Mouse (Mus musculus) hindbrain, postnatal 0 days (tissue): ENCODE data around the gene Ampd1. TPM values are rescaled to one million over a fixed set of nuclear protein-coding genes. Genes with fewer than 3 reads are reported as not detected.

Source experiments
- ATAC-seq: fragments of 200-750 bp; cut with Nextera tagmentation; 2 replicates; pipeline ENCODE4 v1.8.0; 2017; ENCODE audit warnings: mild to moderate bottlenecking, moderate TSS enrichment, moderate library complexity
- DNase-seq: peaks from one replicate; pipeline ENCODE4 v3.0.0-alpha.2; 2015; ENCODE audit warnings: low spot score
- H3K27ac ChIP-seq: fragments of 300-500 bp; sonication (generic); 2 replicates; pipeline ENCODE4 v1.5.1; 2014; ENCODE audit warnings: mild to moderate bottlenecking
- H3K27me3 ChIP-seq: fragments of 300-500 bp; sonication (generic); 2 replicates; pipeline ENCODE4 v1.6.1; 2014; ENCODE audit warnings: low read length, mixed read lengths; ENCODE audit not compliant: insufficient read depth
- H3K36me3 ChIP-seq: fragments of 300-500 bp; sonication (generic); 2 replicates; pipeline ENCODE4 v1.6.1; 2014; ENCODE audit warnings: low read length, mixed read lengths; ENCODE audit not compliant: insufficient read depth
- H3K4me1 ChIP-seq: fragments of 300-500 bp; sonication (generic); 2 replicates; pipeline ENCODE4 v1.6.1; 2014; ENCODE audit warnings: antibody characterized with exemption, low read length, mixed read lengths; ENCODE audit not compliant: insufficient read depth
- H3K4me2 ChIP-seq: fragments of 300-500 bp; sonication (generic); 2 replicates; pipeline ENCODE4 v1.6.1; 2014; ENCODE audit warnings: low read depth, mild to moderate bottlenecking, low read length, moderate library complexity, mixed read lengths
- H3K4me3 ChIP-seq: fragments of 300-500 bp; sonication (generic); 2 replicates; pipeline ENCODE4 v1.5.1; 2014; ENCODE audit warnings: low read length
- H3K9ac ChIP-seq: fragments of 300-500 bp; sonication (generic); replicated peaks from 2 replicates; pipeline ENCODE4 v1.6.1; 2014; ENCODE audit warnings: mild to moderate bottlenecking, low read length, moderate library complexity, mixed read lengths
- H3K9me3 ChIP-seq: fragments of 300-500 bp; sonication (generic); 2 replicates; pipeline ENCODE4 v1.6.1; 2016; ENCODE audit warnings: low read length, mixed read lengths
- CTCF ChIP-seq: IDR thresholded peaks from 2 replicates; pipeline ENCODE4 v1.5.1; 2016; ENCODE audit warnings: antibody characterized with exemption, control low read depth, low read depth
- WGBS: fragments of 180-500 bp; shearing (Covaris S2); extraction: QIAGEN DNeasy Blood & Tissue Kit; methylation state at CpG from one replicate; pipeline ENCODE4 v1.1.7; 2014; 5-methylcytosine and 5-hydroxymethylcytosine counted together
- polyA plus RNA-seq: library from polyadenylated mRNA; unstranded; fragments of >200 nt; fragmentation: Nextera tagmentation; extraction: Ambion mirVana; gene quantifications from 2 replicates; pipeline ENCODE4 v1.2.1, GENCODE M21; 2015
- total RNA-seq: library from RNA; depleted of rRNA; stranded (reverse); fragments of >200 nt; gene quantifications from 2 replicates; pipeline ENCODE4 v1.2.3, GENCODE M21; 2014

Gene Ampd1
- total and polyA plus RNA-seq, 2 experiments from 2014 or later = 2.6 TPM; not detected in 1

- Histone ChIP-seq H3K4me1 (no peaks in the 10 kb centered on the region), H3K9me3 (no peaks in the 10 kb centered on the region), H3K9ac (no peak overlapping the region), H3K27ac (no peak overlapping the region), H3K4me3 (no peak overlapping the region), H3K27me3 (no peaks in the 10 kb centered on the region), H3K36me3 (no peaks in the 10 kb centered on the region), H3K4me2 (no peak overlapping the region)
- no peak for TF ChIP-seq CTCF
- 92% methylated on average over 3 of the region's 3 CpGs for WGBS
- ATAC-seq (no peak), DNase-seq (no peak)
Observed at GRCm38 (mm10) chr3:103126138-103126537, 52.3 kb downstream of the Ampd1 start.

- WGBS = 16% methylated on average over 2 of the region's 2 CpGs
- Histone ChIP-seq H3K27ac (no peak overlapping the region), H3K4me1 (no peaks in the 10 kb centered on the region; the same call in 1 of the 2 replicates), H3K9me3 (no peaks in the 10 kb centered on the region), H3K27me3 (no peaks in the 10 kb centered on the region), H3K4me3 (no peak overlapping the region), H3K36me3 (no peaks in the 10 kb centered on the region), H3K9ac (no peak overlapping the region), H3K4me2 (no peak overlapping the region)
- ATAC-seq = no peak
- TF ChIP-seq CTCF = no peak
- no peak for DNase-seq
Observed at GRCm38 (mm10) chr3:103127177-103127576, 53.4 kb downstream of the Ampd1 start.

DNA sequence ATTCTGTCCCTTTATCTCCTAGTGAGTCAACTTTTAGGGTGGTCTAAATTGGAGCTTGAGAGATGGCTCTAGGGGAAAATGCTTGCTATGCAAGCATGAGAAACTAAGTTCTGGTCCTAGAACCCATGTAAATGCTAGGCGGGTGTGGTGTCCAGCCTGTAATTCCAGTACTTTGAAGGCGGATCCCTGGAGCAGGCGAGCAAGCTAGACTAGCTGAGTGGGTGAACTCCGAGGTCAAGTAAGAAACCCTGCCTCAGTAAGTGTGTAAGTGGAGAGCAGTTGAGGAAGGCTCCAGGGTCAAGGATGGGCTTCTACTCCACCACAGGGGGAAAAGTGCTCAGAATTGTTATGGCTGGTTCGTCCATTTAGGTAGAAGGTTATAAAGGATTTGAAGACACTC, 53.9 kb downstream of the Ampd1 start:
- DNase-seq (no peak), ATAC-seq (no peak)
- H3K9ac ChIP-seq = no peak overlapping the region
- H3K4me2 ChIP-seq = no peak overlapping the region
- no peak overlapping the region for H3K27ac ChIP-seq
- TF ChIP-seq CTCF = no peak
- no peaks in the 10 kb centered on the region for H3K27me3 ChIP-seq
- no peak overlapping the region for H3K4me3 ChIP-seq
- H3K4me1 ChIP-seq = no peaks in the 10 kb centered on the region; the same call in 1 of the 2 replicates
- H3K36me3 ChIP-seq = no peaks in the 10 kb centered on the region
- H3K9me3 ChIP-seq = no peaks in the 10 kb centered on the region
- 65% methylated on average over 5 of the region's 5 CpGs for WGBS

- H3K36me3 ChIP-seq = no peaks in the 10 kb centered on the region
- ATAC-seq (no peak), DNase-seq (no peak)
- H3K27ac ChIP-seq = no peak overlapping the region
- no peaks in the 10 kb centered on the region for H3K9me3 ChIP-seq
- no peaks in the 10 kb centered on the region; the same call in 1 of the 2 replicates for H3K4me1 ChIP-seq
- no peak overlapping the region for H3K9ac ChIP-seq
- no peak for TF ChIP-seq CTCF
- 38% methylated on average over 4 of the region's 4 CpGs for WGBS
- H3K4me3 ChIP-seq = no peak overlapping the region
- H3K4me2 ChIP-seq = no peak overlapping the region
- H3K27me3 ChIP-seq = no peaks in the 10 kb centered on the region
Observed at GRCm38 (mm10) chr3:103128251-103128650, 54.4 kb downstream of the Ampd1 start.

DNA sequence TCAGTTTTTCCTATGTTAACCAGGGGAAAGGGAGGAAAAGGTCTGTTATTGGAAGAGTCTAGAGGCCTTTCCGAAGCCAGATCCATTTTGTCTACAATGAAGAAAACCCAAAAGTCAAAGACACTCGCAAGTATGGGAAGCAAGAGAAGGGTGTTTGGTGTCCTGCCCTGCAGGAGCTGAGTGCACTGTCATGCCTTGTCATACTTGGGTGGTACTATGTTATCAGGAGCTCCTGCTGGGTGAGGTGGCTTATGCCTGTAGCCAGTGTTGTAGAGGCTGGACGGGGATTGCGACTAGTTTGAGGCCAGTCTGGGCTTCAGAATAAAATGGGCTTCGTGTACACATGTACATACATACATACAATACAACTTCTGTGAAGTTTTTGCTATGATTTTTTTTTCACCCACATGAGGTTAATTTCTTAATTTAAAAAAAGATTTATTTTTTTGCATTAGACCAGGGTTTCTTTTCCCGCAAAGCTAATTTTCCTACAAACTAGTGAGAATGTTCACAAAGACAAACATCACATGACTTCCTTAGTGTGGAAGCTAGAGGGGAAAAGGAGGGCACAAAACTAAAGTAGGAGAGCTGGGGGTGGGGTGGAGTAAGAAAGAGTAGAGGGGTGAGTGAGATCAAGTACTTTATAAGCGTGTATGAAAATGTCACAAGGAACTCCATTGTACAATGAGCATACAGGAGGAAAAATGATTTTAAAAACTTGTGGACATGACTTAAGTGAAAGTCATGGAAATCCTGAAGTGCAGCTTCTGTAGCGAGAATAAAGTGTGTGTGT, 55.7 kb downstream of the Ampd1 start:
- H3K4me1 ChIP-seq = no peaks in the 10 kb centered on the region; the same call in 1 of the 2 replicates
- no peak overlapping the region for H3K9ac ChIP-seq
- ATAC-seq = no peak
- H3K4me3 ChIP-seq = no peak overlapping the region
- no peak for TF ChIP-seq CTCF
- no peaks in the 10 kb centered on the region for H3K9me3 ChIP-seq
- no peak overlapping the region for H3K4me2 ChIP-seq
- no peaks in the 10 kb centered on the region for H3K27me3 ChIP-seq
- 80% methylated on average over 8 of the region's 8 CpGs for WGBS
- DNase-seq = no peak
- H3K36me3 ChIP-seq = no peaks in the 10 kb centered on the region
- H3K27ac ChIP-seq = no peak overlapping the region

DNA sequence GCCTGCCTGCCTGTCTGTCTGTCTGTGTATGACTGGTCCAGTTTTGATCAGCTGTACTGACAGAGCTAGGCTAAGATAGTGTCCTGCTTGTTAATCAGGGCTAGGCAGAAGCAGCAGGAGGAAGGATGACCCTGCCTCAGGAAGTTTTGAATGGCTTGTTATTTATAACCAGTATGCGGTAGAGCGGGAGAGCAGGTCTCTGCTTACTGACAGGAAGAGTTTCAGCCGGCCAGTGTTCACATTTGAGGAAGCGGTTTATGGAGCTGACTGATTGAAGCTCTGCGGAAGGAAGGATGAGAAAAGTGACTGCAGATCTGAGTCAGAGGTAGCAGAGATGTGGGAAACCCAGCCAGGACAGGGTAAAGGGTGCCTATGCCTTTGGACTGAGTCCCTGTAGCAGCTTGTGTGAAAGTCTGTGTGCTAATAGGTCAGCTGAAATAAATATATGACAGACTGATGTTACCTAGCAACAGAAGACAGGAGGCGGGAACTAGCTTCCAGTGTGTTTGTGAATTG, 56.5 kb downstream of the Ampd1 start:
- no peak overlapping the region for H3K4me3 ChIP-seq
- WGBS = 29% methylated on average over 6 of the region's 6 CpGs
- no peaks in the 10 kb centered on the region for H3K9me3 ChIP-seq
- ATAC-seq = peak; percentile 81
- H3K9ac ChIP-seq = no peak overlapping the region
- H3K36me3 ChIP-seq = no peaks in the 10 kb centered on the region
- TF ChIP-seq CTCF = no peak
- H3K4me2 ChIP-seq = 0 out of 2 replicates have a peak overlapping the region, but pooled peaks have one; percentile 18
- DNase-seq = peak; percentile 7
- H3K27ac ChIP-seq = peak overlapping the region; percentile 29; the same call in 1 of the 2 replicates
- H3K4me1 ChIP-seq = no peaks in the 10 kb centered on the region; the same call in 1 of the 2 replicates
- no peaks in the 10 kb centered on the region for H3K27me3 ChIP-seq

DNA sequence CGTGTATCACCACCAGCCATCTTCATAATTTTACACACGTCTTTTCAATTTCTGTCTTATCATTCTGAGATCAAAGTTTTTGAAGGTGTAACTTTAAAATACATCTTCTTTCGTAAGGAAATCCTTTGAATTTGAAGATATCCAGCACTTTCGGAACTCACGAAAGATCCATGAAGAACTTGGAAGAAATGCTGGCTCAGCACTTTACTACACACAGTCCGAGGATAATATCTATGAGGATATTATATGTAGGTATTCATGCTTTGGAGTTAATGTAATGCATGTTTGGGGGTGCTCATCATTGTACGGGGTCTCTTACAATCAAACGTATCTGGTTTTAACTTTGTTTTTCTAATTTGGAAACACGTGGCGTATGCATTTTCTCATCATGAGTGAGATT, 59.3 kb downstream of the Ampd1 start:
- Histone ChIP-seq H3K9me3 (no peaks in the 10 kb centered on the region), H3K9ac (no peak overlapping the region), H3K36me3 (no peaks in the 10 kb centered on the region), H3K27me3 (no peaks in the 10 kb centered on the region), H3K4me2 (no peak overlapping the region), H3K27ac (no peak overlapping the region), H3K4me3 (no peak overlapping the region), H3K4me1 (no peaks in the 10 kb centered on the region; the same call in 1 of the 2 replicates)
- ATAC-seq = no peak
- no peak for TF ChIP-seq CTCF
- DNase-seq = no peak
- WGBS = 93% methylated on average over 10 of the region's 10 CpGs
